Mouse (Mus musculus): Measurements from ENCODE around the gene Lrrk1.

The Lrrk1 gene

GRCm38 (mm10) chr7:66183404-66183803 lies 204.7 kb downstream of the Lrrk1 start:
- no peak for DNase-seq

DNA sequence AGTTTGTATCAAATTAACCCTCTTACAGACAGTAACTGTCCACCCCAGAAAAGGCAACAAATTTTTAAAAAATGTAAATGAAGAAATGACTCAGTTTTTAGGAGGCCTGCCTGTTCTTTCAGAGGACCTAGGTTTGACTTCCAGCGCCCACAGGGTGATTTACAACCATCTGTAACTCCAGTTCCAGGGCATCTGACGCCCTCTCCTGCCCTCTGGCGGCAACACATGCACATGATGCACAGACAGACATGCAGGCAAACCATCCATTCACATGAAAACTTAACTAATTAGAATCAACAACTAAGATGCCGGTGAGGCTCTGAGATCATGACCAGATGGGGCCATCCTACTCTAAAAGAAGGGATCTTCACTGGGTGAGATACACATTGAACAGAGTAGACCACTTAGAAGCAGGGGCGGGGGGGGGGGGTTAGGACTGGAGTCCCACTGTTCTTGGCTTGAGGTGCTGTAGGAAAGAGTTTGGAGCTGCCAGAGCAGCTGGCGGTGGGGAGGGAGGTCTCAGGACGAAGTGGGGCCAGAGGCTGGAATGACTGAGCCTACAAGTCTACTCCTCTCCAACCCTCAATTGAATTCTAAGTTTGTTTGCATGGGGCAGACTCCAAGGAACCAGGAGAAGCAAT lies 206.0 kb downstream of the Lrrk1 start:
- DNase-seq = no peak

GRCm38 (mm10) chr7:66180711-66181365 lies 207.3 kb downstream of the Lrrk1 start:
- DNase-seq = no peak

GRCm38 (mm10) chr7:66180260-66180659 lies 207.9 kb downstream of the Lrrk1 start:
- DNase-seq = no peak

DNA sequence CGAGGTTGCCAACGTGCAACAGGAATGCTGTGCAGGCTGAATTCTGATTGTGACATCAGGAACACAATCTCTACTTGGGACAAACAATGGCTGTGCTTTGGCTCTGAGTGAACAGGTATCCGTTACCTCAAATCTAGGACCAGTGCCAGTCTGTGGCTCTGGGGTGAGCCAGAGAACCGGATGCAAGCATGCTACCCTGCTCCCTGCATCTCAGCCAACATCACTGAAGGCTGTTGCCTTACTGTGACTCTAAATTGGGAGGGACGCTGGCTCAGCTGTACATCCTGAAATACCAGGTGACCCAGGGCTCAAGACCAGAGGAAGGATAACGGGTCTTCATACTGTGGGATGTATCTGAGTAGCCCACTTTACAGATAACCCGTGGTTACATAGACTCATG lies 208.4 kb downstream of the Lrrk1 start:
- no peak for DNase-seq

DNA sequence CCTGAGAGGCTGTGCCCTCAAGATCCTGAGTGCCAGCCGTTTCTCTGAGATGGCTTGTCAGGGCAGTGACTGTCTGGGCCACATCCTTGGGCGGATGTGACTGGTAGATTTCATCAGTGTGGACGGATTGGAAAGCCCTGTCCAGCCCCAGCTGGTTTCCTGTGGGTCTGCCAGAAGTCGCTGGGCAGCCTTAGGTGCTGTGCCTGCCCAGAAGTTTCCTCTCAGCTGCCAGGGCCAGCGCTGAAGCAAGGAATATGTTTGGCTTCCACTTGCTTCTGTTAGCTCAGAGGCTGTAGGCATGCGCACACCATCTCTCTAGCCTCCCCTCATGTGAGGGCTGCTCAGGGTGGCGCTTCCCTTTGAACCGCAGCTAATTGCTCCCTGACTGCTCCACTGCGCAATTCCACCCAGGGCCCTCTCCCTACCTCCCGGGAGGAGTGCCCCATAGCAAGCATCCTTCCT lies 209.0 kb downstream of the Lrrk1 start:
- DNase-seq = peak in 1 of 2 experiments; percentile 23

GRCm38 (mm10) chr7:66178101-66178500 lies 210.0 kb downstream of the Lrrk1 start:
- DNase-seq = no peak

DNA sequence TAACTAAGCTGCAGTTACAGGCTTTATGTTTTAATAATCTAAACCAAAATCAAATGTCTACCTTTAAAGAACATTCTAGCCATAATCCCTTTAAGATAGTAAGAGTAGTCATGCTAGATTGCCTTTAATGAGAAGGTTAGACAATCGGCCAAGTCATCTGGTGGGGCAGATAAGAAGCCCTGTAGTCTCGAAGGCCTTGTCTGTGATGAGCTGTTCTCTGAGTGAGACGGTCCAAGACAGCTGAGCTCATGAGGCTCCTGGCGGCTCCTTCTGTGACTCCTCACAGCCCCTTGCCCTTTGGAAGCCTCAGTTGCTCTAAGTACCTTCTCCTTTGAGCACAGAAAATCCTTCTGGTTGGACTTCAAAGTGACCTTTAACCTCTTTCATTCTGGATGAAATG lies 211.2 kb downstream of the Lrrk1 start:
- no peak for DNase-seq
